Mouse (Mus musculus): Measurements from ENCODE around the gene Hist1h2ap.

DNA sequence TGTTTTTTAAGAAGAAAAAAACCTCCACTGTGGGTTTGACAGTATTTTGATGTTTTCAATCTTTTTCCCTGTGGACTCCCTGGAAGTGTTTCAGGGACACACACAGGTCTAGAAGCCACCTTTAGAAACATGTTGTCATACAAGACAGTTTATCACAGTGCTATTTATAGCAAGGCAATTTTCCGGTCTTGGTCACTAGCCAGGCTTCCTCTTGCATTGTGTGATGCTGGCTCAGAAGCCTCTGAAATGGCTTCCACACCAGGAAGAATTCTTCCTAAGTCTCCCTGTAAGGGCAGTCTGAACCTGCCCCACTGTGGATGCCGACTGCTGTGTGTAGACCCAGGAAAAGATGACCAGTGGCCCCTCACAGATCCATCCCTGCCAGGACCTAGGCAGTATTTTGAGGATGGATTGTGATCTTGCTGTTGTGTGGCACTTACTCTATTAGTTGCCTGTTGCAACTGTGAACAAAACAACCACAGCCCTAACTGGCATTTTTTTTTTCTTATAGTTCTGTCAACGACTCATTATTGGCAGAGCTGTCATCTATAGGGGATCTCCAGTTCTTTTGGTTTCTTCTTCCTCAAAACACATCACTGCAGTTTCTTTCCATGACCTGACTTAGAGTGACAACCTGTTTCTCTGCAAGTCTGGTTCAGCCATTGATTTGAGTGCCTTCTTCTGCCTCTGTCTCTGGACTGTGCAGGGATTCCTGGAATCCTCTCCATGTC lies 19.1 kb upstream of the Hist1h2ap start:
- TF ChIP-seq CTCF (IDR thresholded peaks at IDR 0.05; ENCODE audit: control insufficient read depth, insufficient read depth, insufficient read length) (no peak), FOSL1 (IDR thresholded peaks at IDR 0.05; ENCODE audit: insufficient read depth, low read length, poor library complexity, severe bottlenecking) (no peak), CEBPB (IDR thresholded peaks at IDR 0.05; ENCODE audit: low read depth) (no peak), MYOD1 (IDR thresholded peaks at IDR 0.05; ENCODE audit: control insufficient read depth, insufficient read length, low read depth) (no peak), USF1 (IDR thresholded peaks at IDR 0.05; ENCODE audit: low read depth) (no peak)

All from C2C12 (cell line).